Mouse (Mus musculus): ENCODE results near the gene Hist2h2aa1. TPM values are rescaled to one million over a fixed set of nuclear protein-coding genes. Genes with fewer than 3 reads are reported as not detected.
A peak's percentile ranks its signal among the peaks of the same experiment; 100 is the strongest.
"Not testable (repeated sequence)": the region's sequence is repeated elsewhere in the genome, so short reads cannot be mapped to it uniquely, and the experiment has no call there.

Hist2h2aa1 gene
- total RNA-seq (2022): 1 to 10 TPM in 3 of 4 experiments, not detected in 1; 2.7 to 5.0 (median 4.8) TPM

- peak; percentile 81 to 89 for DNase-seq (ENCODE audit: low spot score in 2 of 2)
Measured at GRCm38 (mm10) chr3:96245003-96245886, at the start of gene Hist2h2aa1. Hist2h2aa1 (plus strand) TSS chr3:96245497.

GRCm38 (mm10) chr3:96195616-96196313 lies 49.5 kb upstream of the Hist2h2aa1 start:
- DNase-seq (ENCODE audit: low spot score in 2 of 2): no peak

- no peak for DNase-seq (ENCODE audit: low spot score in 2 of 2)
Measured at GRCm38 (mm10) chr3:96196437-96197128, 48.7 kb upstream of the Hist2h2aa1 start.

- peak; percentile 70 to 80 for DNase-seq (ENCODE audit: low spot score in 2 of 2)
Measured at GRCm38 (mm10) chr3:96197129-96197749, 48.1 kb upstream of the Hist2h2aa1 start.

- no peak for DNase-seq (ENCODE audit: low spot score in 2 of 2)
Measured at GRCm38 (mm10) chr3:96198181-96198580, 47.1 kb upstream of the Hist2h2aa1 start.

GRCm38 (mm10) chr3:96198601-96199251 lies 46.6 kb upstream of the Hist2h2aa1 start:
- not testable (repeated sequence) for DNase-seq (ENCODE audit: low spot score in 2 of 2)

GRCm38 (mm10) chr3:96199731-96200130 lies 45.6 kb upstream of the Hist2h2aa1 start:
- no peak for DNase-seq (ENCODE audit: low spot score in 2 of 2)

GRCm38 (mm10) chr3:96207819-96208218 lies 37.5 kb upstream of the Hist2h2aa1 start:
- DNase-seq (ENCODE audit: low spot score in 2 of 2): no peak

GRCm38 (mm10) chr3:96209242-96209641 lies 36.1 kb upstream of the Hist2h2aa1 start:
- no peak for DNase-seq (ENCODE audit: low spot score in 2 of 2)

GRCm38 (mm10) chr3:96219191-96219641 lies 26.1 kb upstream of the Hist2h2aa1 start:
- no peak for DNase-seq (ENCODE audit: low spot score in 2 of 2)

GRCm38 (mm10) chr3:96219661-96220130 lies 25.6 kb upstream of the Hist2h2aa1 start, which contains the start of the genes Bola1 and Hist2h2ab:
Bola1 (minus strand) TSS chr3:96219709.
Hist2h2ab (plus strand) TSS chr3:96219865.
- peak; percentile 41 to 64 for DNase-seq (ENCODE audit: low spot score in 2 of 2)

- not testable (repeated sequence) for DNase-seq (ENCODE audit: low spot score in 2 of 2)
Measured at GRCm38 (mm10) chr3:96220131-96220764, 25.0 kb upstream of the Hist2h2aa1 start.

GRCm38 (mm10) chr3:96220765-96221639 lies 24.3 kb upstream of the Hist2h2aa1 start, which contains the start of the genes Hist2h2ac and Hist2h2be:
Hist2h2ac (minus strand) TSS chr3:96220880.
Hist2h2be (plus strand) TSS chr3:96221119.
- peak; percentile 72 to 75 for DNase-seq (ENCODE audit: low spot score in 2 of 2)

GRCm38 (mm10) chr3:96221640-96222038 lies 23.7 kb upstream of the Hist2h2aa1 start:
- DNase-seq (ENCODE audit: low spot score in 2 of 2): no peak

- no peak for DNase-seq (ENCODE audit: low spot score in 2 of 2)
Measured at GRCm38 (mm10) chr3:96222774-96223173, 22.5 kb upstream of the Hist2h2aa1 start.

GRCm38 (mm10) chr3:96225421-96225820 lies 19.9 kb upstream of the Hist2h2aa1 start:
- no peak for DNase-seq (ENCODE audit: low spot score in 2 of 2)

GRCm38 (mm10) chr3:96226695-96227648 lies 18.3 kb upstream of the Hist2h2aa1 start:
- no peak for DNase-seq (ENCODE audit: low spot score in 2 of 2)
